Mouse (Mus musculus) stomach, embryonic 15.5 days (tissue): Measurements from ENCODE around the gene Supt3. TPM values are rescaled to one million over a fixed set of nuclear protein-coding genes. Genes with fewer than 3 reads are reported as not detected.

ENCODE experiments used
- ATAC-seq: fragments of 200-750 bp; cut with Nextera tagmentation; 2 replicates; pipeline ENCODE4 v1.8.0; 2017; ENCODE audit warnings: low read depth, moderate number of reproducible peaks, moderate TSS enrichment; ENCODE audit not compliant: insufficient read depth, low FRiP score
- H3K27ac ChIP-seq: fragments of 300-500 bp; sonication (generic); 2 replicates; pipeline ENCODE4 v1.5.1; 2015; ENCODE audit warnings: mild to moderate bottlenecking, inconsistent platforms
- H3K27me3 ChIP-seq: fragments of 300-500 bp; sonication (generic); replicated peaks from 2 replicates; pipeline ENCODE4 v1.6.1; 2015; ENCODE audit warnings: inconsistent platforms
- H3K36me3 ChIP-seq: fragments of 300-500 bp; sonication (generic); 2 replicates; pipeline ENCODE4 v1.6.1; 2015; ENCODE audit warnings: inconsistent platforms
- H3K4me1 ChIP-seq: fragments of 300-500 bp; sonication (generic); 2 replicates; pipeline ENCODE4 v1.6.1; 2015; ENCODE audit warnings: inconsistent platforms
- H3K4me2 ChIP-seq: fragments of 300-500 bp; sonication (generic); 2 replicates; pipeline ENCODE4 v1.6.1; 2015; ENCODE audit warnings: mild to moderate bottlenecking, inconsistent platforms
- H3K4me3 ChIP-seq: fragments of 300-500 bp; sonication (generic); replicated peaks from 2 replicates; pipeline ENCODE4 v1.5.1; 2015; ENCODE audit warnings: inconsistent platforms
- H3K9ac ChIP-seq: fragments of 300-500 bp; sonication (generic); 2 replicates; pipeline ENCODE4 v1.6.1; 2015; ENCODE audit warnings: inconsistent platforms
- H3K9me3 ChIP-seq: fragments of 300-500 bp; sonication (generic); 2 replicates; pipeline ENCODE4 v1.6.1; 2016; ENCODE audit warnings: inconsistent platforms
- WGBS: fragments of 180-500 bp; shearing (Covaris S2); methylation state at CpG from one replicate; pipeline ENCODE4 v1.1.7; 2015; 5-methylcytosine and 5-hydroxymethylcytosine counted together
- polyA plus RNA-seq: library from polyadenylated mRNA; unstranded; fragments of >200 nt; fragmentation: Nextera tagmentation; extraction: Ambion mirVana; gene quantifications from 2 replicates; pipeline ENCODE4 v1.2.1, GENCODE M21; 2015

Supt3 gene
- 20.2 and 21.6 TPM in 2 replicates for polyA plus RNA-seq

GRCm38 (mm10) chr17:44776738-44777270, at the start of gene Supt3:
Supt3 (plus strand) TSS chr17:44777152.
- Histone ChIP-seq H3K4me1 (no peaks in the 10 kb centered on the region), H3K9me3 (no peaks in the 10 kb centered on the region), H3K36me3 (no peaks in the 10 kb centered on the region), H3K27ac (peak within 1 kb of the TSS; percentile 89), H3K4me2 (peak within 1 kb of the TSS; percentile 60), H3K9ac (peak within 1 kb of the TSS; percentile 88), H3K4me3 (peak within 1 kb of the TSS; percentile 71), H3K27me3 (no peaks in the 10 kb centered on the region)
- WGBS, result under 1% methylated on average over 40 of the region's 40 CpGs
- ATAC-seq, result peak; percentile 98

GRCm38 (mm10) chr17:44727675-44728074, 49.3 kb upstream of the Supt3 start:
- Histone ChIP-seq H3K9ac (no peak overlapping the region), H3K36me3 (no peaks in the 10 kb centered on the region), H3K27me3 (peaks cover 3% of the 10 kb centered on the region; the same call in 1 of the 2 replicates), H3K4me3 (no peak overlapping the region), H3K4me1 (no peaks in the 10 kb centered on the region), H3K27ac (no peak overlapping the region), H3K4me2 (no peak overlapping the region), H3K9me3 (no peaks in the 10 kb centered on the region)
- no peak for ATAC-seq

GRCm38 (mm10) chr17:44728464-44728863, 48.5 kb upstream of the Supt3 start:
- H3K4me2 ChIP-seq, result no peak overlapping the region
- no peak for ATAC-seq
- 29% methylated on average over 2 of the region's 2 CpGs for WGBS
- no peak overlapping the region for H3K27ac ChIP-seq
- H3K4me1 ChIP-seq, result no peaks in the 10 kb centered on the region
- H3K36me3 ChIP-seq, result no peaks in the 10 kb centered on the region
- H3K27me3 ChIP-seq, result peaks cover 5% of the 10 kb centered on the region
- no peak overlapping the region for H3K9ac ChIP-seq
- no peak overlapping the region for H3K4me3 ChIP-seq
- H3K9me3 ChIP-seq, result no peaks in the 10 kb centered on the region

- Histone ChIP-seq H3K4me3 (peak overlapping the region; percentile 74), H3K9me3 (no peaks in the 10 kb centered on the region), H3K27ac (no peak overlapping the region), H3K4me1 (peaks cover 26% of the 10 kb centered on the region), H3K9ac (no peak overlapping the region), H3K36me3 (no peaks in the 10 kb centered on the region), H3K4me2 (peak overlapping the region; percentile 94), H3K27me3 (peaks cover 37% of the 10 kb centered on the region)
- 10% methylated on average over 23 of the region's 23 CpGs for WGBS
- ATAC-seq, result no peak
Observed at GRCm38 (mm10) chr17:44733544-44734310, 43.2 kb upstream of the Supt3 start.

- H3K4me2 ChIP-seq, result peak overlapping the region; percentile 94
- H3K9ac ChIP-seq, result peak overlapping the region; percentile 25; the same call in 1 of the 2 replicates
- peak overlapping the region; percentile 74 for H3K4me3 ChIP-seq
- H3K36me3 ChIP-seq, result no peaks in the 10 kb centered on the region
- H3K27ac ChIP-seq, result no peak overlapping the region
- whole genome bisulfite sequencing, result under 1% methylated on average over 48 of the region's 48 CpGs
- H3K4me1 ChIP-seq, result peaks cover 26% of the 10 kb centered on the region
- H3K27me3 ChIP-seq, result peaks cover 46% of the 10 kb centered on the region
- no peaks in the 10 kb centered on the region for H3K9me3 ChIP-seq
- ATAC-seq, result no peak
Observed at GRCm38 (mm10) chr17:44734501-44735222, 42.3 kb upstream of the Supt3 start.

- WGBS, result under 1% methylated on average over 61 of the region's 64 CpGs
- Histone ChIP-seq H3K27ac (no peak overlapping the region), H3K4me2 (peak overlapping the region; percentile 94), H3K4me3 (peak overlapping the region; percentile 74), H3K9ac (no peak overlapping the region; the same call in 1 of the 2 replicates), H3K27me3 (peaks cover 48% of the 10 kb centered on the region), H3K9me3 (no peaks in the 10 kb centered on the region), H3K4me1 (peaks cover 26% of the 10 kb centered on the region), H3K36me3 (no peaks in the 10 kb centered on the region)
- peak; percentile 24; the same call in 1 of the 2 replicates for ATAC-seq
Observed at GRCm38 (mm10) chr17:44735223-44735990, 41.5 kb upstream of the Supt3 start.

GRCm38 (mm10) chr17:44735991-44736561, 40.9 kb upstream of the Supt3 start:
- peaks cover 26% of the 10 kb centered on the region for H3K4me1 ChIP-seq
- H3K9me3 ChIP-seq, result no peaks in the 10 kb centered on the region
- peak overlapping the region; percentile 74 for H3K4me3 ChIP-seq
- peak overlapping the region; percentile 7; the same call in 1 of the 2 replicates for H3K9ac ChIP-seq
- H3K36me3 ChIP-seq, result no peaks in the 10 kb centered on the region
- no peak overlapping the region for H3K27ac ChIP-seq
- H3K4me2 ChIP-seq, result peak overlapping the region; percentile 94
- H3K27me3 ChIP-seq, result peaks cover 48% of the 10 kb centered on the region
- peak; percentile 70; the same call in 1 of the 2 replicates for ATAC-seq
- under 1% methylated on average over 71 of the region's 73 CpGs for WGBS

- peak overlapping the region; percentile 47 for H3K4me2 ChIP-seq
- 1% methylated on average over 33 of the region's 33 CpGs for WGBS
- H3K27ac ChIP-seq, result no peak overlapping the region
- peaks cover 46% of the 10 kb centered on the region for H3K27me3 ChIP-seq
- peak overlapping the region; percentile 23 for H3K4me3 ChIP-seq
- no peaks in the 10 kb centered on the region for H3K36me3 ChIP-seq
- no peaks in the 10 kb centered on the region for H3K9me3 ChIP-seq
- H3K4me1 ChIP-seq, result peaks cover 26% of the 10 kb centered on the region
- no peak for ATAC-seq
- H3K9ac ChIP-seq, result no peak overlapping the region
Observed at GRCm38 (mm10) chr17:44737275-44738120, 39.5 kb upstream of the Supt3 start.

GRCm38 (mm10) chr17:44738121-44738637, 38.8 kb upstream of the Supt3 start:
- Histone ChIP-seq H3K9ac (no peak overlapping the region), H3K4me3 (peak overlapping the region; percentile 23), H3K9me3 (no peaks in the 10 kb centered on the region), H3K4me2 (peak overlapping the region; percentile 47), H3K4me1 (peaks cover 26% of the 10 kb centered on the region), H3K36me3 (no peaks in the 10 kb centered on the region), H3K27me3 (peaks cover 45% of the 10 kb centered on the region), H3K27ac (no peak overlapping the region)
- WGBS, result 5% methylated on average over 20 of the region's 22 CpGs
- peak; percentile 29; the same call in 1 of the 2 replicates for ATAC-seq

- Histone ChIP-seq H3K36me3 (no peaks in the 10 kb centered on the region), H3K9me3 (no peaks in the 10 kb centered on the region), H3K4me2 (no peak overlapping the region), H3K4me3 (no peak overlapping the region), H3K9ac (no peak overlapping the region), H3K4me1 (peaks cover 11% of the 10 kb centered on the region), H3K27me3 (peaks cover 23% of the 10 kb centered on the region), H3K27ac (no peak overlapping the region)
- no peak for ATAC-seq
- WGBS, result 87% methylated on average over 9 of the region's 9 CpGs
Observed at GRCm38 (mm10) chr17:44742246-44742645, 34.7 kb upstream of the Supt3 start.
